Mouse (Mus musculus) left cerebral cortex, postnatal 36 days (tissue): Measurements from ENCODE around the gene Arhgef28. TPM values are rescaled to one million over a fixed set of nuclear protein-coding genes. Genes with fewer than 3 reads are reported as not detected.
A peak's percentile ranks its signal among the peaks of the same experiment; 100 is the strongest.

Source experiments
- DNase-seq, 2 experiments: peaks; one replicate each; pipeline ENCODE4 v3.0.0; 2021 to 2022; ENCODE audit warnings: low spot score in 2 of 2, mixed read lengths in 1 of 2
- intact Hi-C: fragments of 180-260 bp; cut with DNase I; formaldehyde crosslinking; loops from one replicate; pipeline ENCODE4 v1.15.1; 2025
- total RNA-seq, 2 experiments: library from RNA; stranded (reverse); gene quantifications; 2 replicates each; pipeline ENCODE4 v1.2.3; 2021

Arhgef28 gene
- total RNA-seq, 2 experiments from 2014 or later = 33.0 to 40.7 TPM

GRCm38 (mm10) chr13:98187904-98188303 lies 18.3 kb downstream of the Arhgef28 start:
- intact Hi-C loops = no loop called here
- no peak for DNase-seq

- intact Hi-C loops = no loop called here
- no peak for DNase-seq
These were observed 20.1 kb downstream of the Arhgef28 start for GRCm38 (mm10) chr13:98186179-98186578.

- intact Hi-C loops = no loop called here
- DNase-seq = no peak
These were observed 21.6 kb downstream of the Arhgef28 start for GRCm38 (mm10) chr13:98184632-98185031.

- DNase-seq = no peak
- intact Hi-C loops = no loop called here
These were observed 22.9 kb downstream of the Arhgef28 start for GRCm38 (mm10) chr13:98183157-98183878.

- intact Hi-C loops = no loop called here
- peak in 1 of 2 experiments; percentile 26 for DNase-seq
These were observed 23.9 kb downstream of the Arhgef28 start for GRCm38 (mm10) chr13:98182330-98182729.

- DNase-seq = no peak
- intact Hi-C loops = no loop called here
These were observed 25.6 kb downstream of the Arhgef28 start for GRCm38 (mm10) chr13:98180636-98181035.

GRCm38 (mm10) chr13:98175323-98176007 lies 30.8 kb downstream of the Arhgef28 start:
- no peak for DNase-seq
- intact Hi-C loops = no loop called here

- intact Hi-C loops = no loop called here
- DNase-seq = no peak
These were observed 33.2 kb downstream of the Arhgef28 start for GRCm38 (mm10) chr13:98173008-98173407.

GRCm38 (mm10) chr13:98172365-98172764 lies 33.9 kb downstream of the Arhgef28 start:
- intact Hi-C loops = no loop called here
- DNase-seq = no peak

GRCm38 (mm10) chr13:98171706-98172105 lies 34.5 kb downstream of the Arhgef28 start:
- intact Hi-C loops = no loop called here
- DNase-seq = peak; percentile 52 to 65

- DNase-seq = peak; percentile 69 to 80
- intact Hi-C loops = no loop called here
These were observed 35.0 kb downstream of the Arhgef28 start for GRCm38 (mm10) chr13:98171257-98171656.

- intact Hi-C loops = no loop called here
- DNase-seq = no peak
These were observed 41.4 kb downstream of the Arhgef28 start for GRCm38 (mm10) chr13:98164878-98165277.

GRCm38 (mm10) chr13:98161496-98161895 lies 44.7 kb downstream of the Arhgef28 start:
- intact Hi-C loops = no loop called here
- no peak for DNase-seq

GRCm38 (mm10) chr13:98156656-98157055 lies 49.6 kb downstream of the Arhgef28 start:
- no peak for DNase-seq
- intact Hi-C loops = no loop called here

GRCm38 (mm10) chr13:98152759-98153158 lies 53.5 kb downstream of the Arhgef28 start:
- DNase-seq = no peak
- intact Hi-C loops = no loop called here

- no peak for DNase-seq
- intact Hi-C loops = no loop called here
These were observed 58.7 kb downstream of the Arhgef28 start for GRCm38 (mm10) chr13:98147532-98147931.

GRCm38 (mm10) chr13:98146573-98147160 lies 59.6 kb downstream of the Arhgef28 start:
- DNase-seq = no peak
- intact Hi-C loops = no loop called here

- intact Hi-C loops = no loop called here
These were observed 60.9 kb downstream of the Arhgef28 start for GRCm38 (mm10) chr13:98145310-98145709.

GRCm38 (mm10) chr13:98143000-98143399 lies 63.2 kb downstream of the Arhgef28 start:
- DNase-seq = no peak
- intact Hi-C loops = no loop called here

More at GRCm38 (mm10) chr13:98145310-98145709, 60.9 kb downstream of the Arhgef28 start:
- DNase-seq = no peak

GRCm38 (mm10) chr13:98140626-98141025 lies 65.6 kb downstream of the Arhgef28 start:
- DNase-seq = peak; percentile 21 to 38
- intact Hi-C loops = no loop called here

- intact Hi-C loops = no loop called here
- DNase-seq = no peak
These were observed 67.5 kb downstream of the Arhgef28 start for GRCm38 (mm10) chr13:98138786-98139185.
